Mouse (Mus musculus) urinary bladder, adult 18-20 months (tissue): ENCODE measurements at regions not wholly inside any gene's neighbourhood (a gene's known extent, or its start where the extent isn't known, plus 50 kb on each side); places are given as distances from the start of the nearest gene placed in this dataset.

Experiments
- DNase-seq, 2 experiments: peaks; one replicate each; pipeline ENCODE4 v3.0.0; 2022; ENCODE audit warnings: low spot score in 2 of 2, mixed read lengths in 2 of 2

- no peak for DNase-seq
Observed at GRCm38 (mm10) chr12:112376236-112376635, 113.0 kb upstream of the A530016L24Rik start.

- no peak for DNase-seq
Observed at GRCm38 (mm10) chr12:112376701-112377100, 112.5 kb upstream of the A530016L24Rik start.

- no peak for DNase-seq
Observed at GRCm38 (mm10) chr12:112378482-112379243, 110.6 kb upstream of the A530016L24Rik start.

- no peak for DNase-seq
Observed at GRCm38 (mm10) chr12:112387836-112388235, 101.4 kb upstream of the A530016L24Rik start.

- DNase-seq: no peak
Observed at GRCm38 (mm10) chr12:112395909-112396308, 93.3 kb upstream of the A530016L24Rik start.

GRCm38 (mm10) chr12:112403688-112404240 lies 85.5 kb upstream of the A530016L24Rik start:
- DNase-seq: no peak

- DNase-seq: no peak
Observed at GRCm38 (mm10) chr12:112404338-112404737, 84.9 kb upstream of the A530016L24Rik start.

GRCm38 (mm10) chr12:112405781-112406213 lies 83.5 kb upstream of the A530016L24Rik start:
- no peak for DNase-seq

- DNase-seq: no peak
Observed at GRCm38 (mm10) chr12:112411612-112412350, 77.5 kb upstream of the A530016L24Rik start.

- no peak for DNase-seq
Observed at GRCm38 (mm10) chr12:112412351-112412697, 76.9 kb upstream of the A530016L24Rik start.

- no peak for DNase-seq
Observed at GRCm38 (mm10) chr12:112415926-112416473, 73.2 kb upstream of the A530016L24Rik start.

GRCm38 (mm10) chr12:112416537-112416936 lies 72.7 kb upstream of the A530016L24Rik start:
- no peak for DNase-seq

GRCm38 (mm10) chr12:112418636-112419035 lies 70.6 kb upstream of the A530016L24Rik start:
- DNase-seq: no peak

GRCm38 (mm10) chr12:112422177-112422576 lies 67.1 kb upstream of the A530016L24Rik start:
- no peak for DNase-seq

GRCm38 (mm10) chr12:112424150-112424549 lies 65.1 kb upstream of the A530016L24Rik start:
- DNase-seq: no peak

GRCm38 (mm10) chr12:112426681-112427080 lies 62.6 kb upstream of the A530016L24Rik start:
- DNase-seq: no peak

GRCm38 (mm10) chr12:112430104-112430846 lies 59.0 kb upstream of the A530016L24Rik start:
- peak in 1 of 2 experiments; percentile 17 for DNase-seq

- DNase-seq: no peak
Observed at GRCm38 (mm10) chr12:112433315-112433714, 55.9 kb upstream of the A530016L24Rik start.

GRCm38 (mm10) chr12:112434673-112435294 lies 54.5 kb upstream of the A530016L24Rik start:
- no peak for DNase-seq

GRCm38 (mm10) chr12:112435295-112436110 lies 53.7 kb upstream of the A530016L24Rik start:
- no peak for DNase-seq
